Mouse (Mus musculus) frontal cortex, adult (tissue): Measurements from ENCODE around the gene Tmem107.

Experiments used
- ATAC-seq: cut with Nextera tagmentation; 2 replicates; pipeline ENCODE4 v1.9.2; 2017; ENCODE audit warnings: mild to moderate bottlenecking, moderate library complexity, mixed read lengths; ENCODE audit not compliant: low TSS enrichment

The Tmem107 gene

GRCm38 (mm10) chr11:69070590-69071222 lies at the start of gene Tmem107:
TSS of gene Tmem107 (plus strand) at chr11:69070806.
- peak; percentile 79 for ATAC-seq

- no peak for ATAC-seq
Measured at GRCm38 (mm10) chr11:69026562-69026961, 44.0 kb upstream of the Tmem107 start.

GRCm38 (mm10) chr11:69028805-69029204 lies 41.8 kb upstream of the Tmem107 start:
- ATAC-seq, result no peak

GRCm38 (mm10) chr11:69033552-69033951 lies 37.1 kb upstream of the Tmem107 start:
- ATAC-seq, result no peak

DNA sequence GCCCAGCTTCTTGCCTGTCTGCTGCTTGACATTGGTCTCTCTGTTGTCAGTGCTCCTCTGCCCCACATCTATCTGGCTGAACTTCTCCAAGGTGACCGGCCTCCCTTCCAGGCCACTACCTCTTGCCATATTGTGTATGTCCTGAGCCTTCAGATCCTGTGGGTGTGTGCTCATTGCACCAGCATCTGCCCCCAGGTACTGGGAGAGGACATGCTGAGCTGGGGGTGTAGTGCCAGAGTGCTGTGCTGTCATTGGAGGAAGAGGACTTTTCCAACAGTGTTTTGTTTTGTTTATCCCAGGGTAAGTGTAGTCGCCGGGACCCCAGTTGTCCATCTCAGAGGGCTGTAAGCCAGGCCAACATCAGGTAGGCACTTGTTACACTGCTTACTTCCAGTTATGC lies 36.0 kb upstream of the Tmem107 start:
- ATAC-seq, result no peak

- no peak for ATAC-seq
Measured at GRCm38 (mm10) chr11:69035411-69035810, 35.2 kb upstream of the Tmem107 start.

DNA sequence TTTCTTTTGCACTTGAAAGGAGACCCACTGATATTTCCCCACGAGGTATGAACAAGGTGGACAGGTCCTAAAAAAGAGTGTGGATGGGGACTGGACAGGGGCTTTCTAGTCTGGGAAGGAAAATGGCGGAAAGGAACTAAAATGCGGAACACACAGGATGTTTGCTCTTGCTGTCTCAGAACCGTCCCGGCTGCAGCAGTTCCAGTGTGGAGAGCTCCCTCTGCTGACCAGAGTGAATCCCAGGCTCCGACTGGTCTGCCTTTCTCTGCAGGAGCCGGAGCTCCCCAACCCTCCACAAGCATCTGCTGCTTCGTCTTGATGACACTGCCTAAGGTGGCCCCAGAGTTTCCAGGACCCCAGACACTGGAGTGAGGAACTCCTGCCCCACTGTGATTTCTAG lies 34.8 kb upstream of the Tmem107 start:
- peak; percentile 68 for ATAC-seq

- no peak for ATAC-seq
Measured at GRCm38 (mm10) chr11:69036486-69037230, 33.9 kb upstream of the Tmem107 start.

- no peak for ATAC-seq
Measured at GRCm38 (mm10) chr11:69037231-69038061, 33.2 kb upstream of the Tmem107 start.

GRCm38 (mm10) chr11:69038173-69038572 lies 32.4 kb upstream of the Tmem107 start:
- no peak for ATAC-seq

- peak; percentile 64; the same call in 1 of the 2 replicates for ATAC-seq
Measured at GRCm38 (mm10) chr11:69045531-69046394, 24.8 kb upstream of the Tmem107 start, which contains the start of gene Aurkb. TSS of gene Aurkb (plus strand) at chr11:69045647.

GRCm38 (mm10) chr11:69046395-69046774 lies 24.2 kb upstream of the Tmem107 start:
- no peak for ATAC-seq

GRCm38 (mm10) chr11:69047592-69047991 lies 23.0 kb upstream of the Tmem107 start:
- ATAC-seq, result no peak

DNA sequence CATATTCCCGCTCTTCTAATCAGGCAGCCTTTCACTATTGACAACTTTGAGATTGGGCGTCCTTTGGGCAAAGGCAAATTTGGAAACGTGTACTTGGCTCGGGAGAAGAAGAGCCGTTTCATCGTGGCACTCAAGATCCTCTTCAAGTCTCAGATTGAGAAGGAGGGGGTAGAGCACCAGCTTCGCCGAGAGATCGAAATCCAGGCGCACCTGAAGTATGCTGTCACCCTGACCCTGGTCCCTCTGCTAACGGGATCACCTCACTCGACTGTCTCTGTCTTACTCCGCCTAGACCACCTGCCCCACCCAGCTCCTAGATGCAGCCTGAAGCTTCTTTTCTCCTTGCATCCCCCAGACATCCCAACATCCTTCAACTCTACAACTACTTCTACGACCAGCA lies 22.5 kb upstream of the Tmem107 start:
- no peak for ATAC-seq

DNA sequence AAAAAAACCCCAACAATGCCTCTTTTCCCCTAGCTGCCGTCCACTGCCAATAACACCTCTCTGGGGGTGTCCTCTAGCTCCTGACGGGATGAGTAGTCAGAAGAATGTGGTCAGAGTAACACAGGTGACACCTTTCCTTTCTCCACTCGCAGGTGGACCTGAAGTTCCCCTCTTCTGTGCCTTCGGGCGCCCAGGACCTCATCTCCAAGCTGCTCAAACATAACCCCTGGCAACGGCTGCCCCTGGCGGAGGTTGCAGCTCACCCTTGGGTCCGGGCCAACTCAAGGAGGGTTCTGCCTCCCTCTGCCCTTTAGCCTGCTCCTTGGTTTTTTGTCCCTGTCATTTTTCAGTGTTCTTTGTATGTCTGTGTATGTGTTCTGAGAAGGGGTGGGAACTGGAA lies 19.9 kb upstream of the Tmem107 start:
- no peak for ATAC-seq

DNA sequence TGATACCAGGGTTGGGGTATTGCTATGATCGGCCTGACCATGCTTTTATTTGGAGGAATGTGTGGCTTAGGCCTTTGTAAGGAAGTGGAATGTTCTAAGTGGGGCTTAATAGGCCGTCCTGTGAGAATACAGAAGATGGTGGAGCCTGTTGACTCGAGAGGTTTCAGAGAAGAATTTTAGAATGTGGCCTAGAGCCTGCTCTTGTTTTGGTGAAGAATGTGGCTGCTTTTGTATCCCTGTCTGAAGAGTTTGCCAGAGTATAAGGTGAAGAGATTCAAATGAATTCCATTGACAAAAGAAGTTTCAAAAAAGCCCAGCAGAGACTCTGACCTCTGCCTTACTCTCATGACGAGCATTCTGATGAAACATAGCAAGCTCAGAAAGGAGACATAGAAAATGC lies 18.8 kb upstream of the Tmem107 start:
- no peak for ATAC-seq

DNA sequence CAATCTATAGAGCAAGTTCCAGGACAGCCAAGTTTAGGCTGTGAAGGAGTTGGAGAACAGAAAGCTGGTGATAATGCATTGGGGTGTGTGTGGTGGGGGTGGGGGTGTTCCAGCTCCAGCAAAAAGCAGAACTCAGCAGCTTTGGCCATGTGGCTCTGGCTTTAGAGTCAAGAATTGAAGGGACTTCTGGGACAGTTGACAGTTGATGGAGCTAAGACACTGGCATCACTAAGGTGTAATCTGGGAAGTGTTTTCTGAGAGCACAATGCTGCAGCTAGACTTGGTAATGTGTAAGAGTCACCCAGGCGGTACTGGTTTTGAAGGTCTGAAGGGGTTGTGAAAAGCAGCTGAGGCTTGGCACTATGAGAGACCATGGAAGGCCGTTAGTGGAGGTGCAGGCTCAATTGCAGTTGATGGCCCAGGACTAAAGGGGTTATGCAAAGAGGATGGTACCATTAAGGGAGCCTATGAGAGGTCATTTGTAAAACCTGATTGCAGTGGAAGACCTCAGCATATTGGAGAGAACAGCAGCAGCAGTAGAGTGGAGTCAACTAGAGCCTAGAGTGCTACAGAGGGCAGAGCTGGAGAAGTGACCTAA lies 17.7 kb upstream of the Tmem107 start:
- ATAC-seq, result no peak

DNA sequence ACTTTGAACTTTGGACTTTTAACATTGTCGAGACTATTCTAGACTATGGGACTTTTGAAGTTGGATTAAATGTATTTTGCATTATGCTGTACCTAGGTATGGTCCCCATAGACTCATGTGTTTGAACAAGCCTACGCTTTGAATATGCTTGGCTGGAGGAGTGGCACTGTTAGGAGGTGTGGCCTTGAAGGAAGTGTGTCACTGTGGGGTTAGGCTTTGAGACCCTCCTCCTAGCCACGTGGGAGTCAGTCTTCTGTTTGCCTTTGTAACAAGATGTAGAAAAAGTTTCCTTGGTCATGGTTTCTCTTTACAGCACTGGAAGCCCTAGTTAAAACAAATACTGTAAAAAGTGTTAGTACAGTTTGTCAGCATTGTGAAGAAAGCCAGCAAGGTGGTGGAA lies 16.8 kb upstream of the Tmem107 start:
- no peak for ATAC-seq

DNA sequence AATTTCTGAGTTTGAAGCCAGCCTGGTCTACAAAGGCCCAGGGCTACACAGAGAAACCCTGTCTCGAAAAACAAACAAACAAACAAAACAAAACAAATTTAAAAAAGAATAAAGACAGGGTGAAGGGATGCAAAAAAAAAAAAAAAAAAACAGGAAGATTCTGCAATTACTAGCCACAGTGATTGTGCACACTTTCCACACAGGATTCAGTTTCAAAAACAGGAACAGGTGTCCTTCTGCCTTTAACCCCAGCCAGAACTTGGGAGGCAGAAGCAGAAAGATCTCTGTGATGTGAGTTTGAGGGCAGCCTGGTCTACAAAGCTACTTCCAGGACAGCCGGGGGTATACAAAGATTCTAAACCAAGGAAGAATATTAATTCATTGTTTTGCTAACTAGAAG lies 12.3 kb upstream of the Tmem107 start:
- no peak for ATAC-seq

GRCm38 (mm10) chr11:69058729-69059356 lies 11.8 kb upstream of the Tmem107 start:
- ATAC-seq, result peak; percentile 15; the same call in 1 of the 2 replicates
